Mouse (Mus musculus) intestine, postnatal 0 days (tissue): ENCODE results near the gene B3gnt6. TPM values are rescaled to one million over a fixed set of nuclear protein-coding genes. Genes with fewer than 3 reads are reported as not detected.
"Not testable (repeated sequence)": the region's sequence is repeated elsewhere in the genome, so short reads cannot be mapped to it uniquely, and the experiment has no call there.

Experiments
- ATAC-seq: fragments of 200-750 bp; cut with Nextera tagmentation; 2 replicates; pipeline ENCODE4 v1.8.0; 2017; ENCODE audit warnings: mild to moderate bottlenecking, moderate TSS enrichment, moderate library complexity
- H3K27ac ChIP-seq: fragments of 300-500 bp; sonication (generic); 2 replicates; pipeline ENCODE4 v1.5.1; 2014; ENCODE audit warnings: mild to moderate bottlenecking, low read depth, low read length, moderate library complexity
- H3K27me3 ChIP-seq: fragments of 300-500 bp; sonication (generic); replicated peaks from 2 replicates; pipeline ENCODE4 v1.6.1; 2014; ENCODE audit warnings: low read length, mixed read lengths; ENCODE audit not compliant: control insufficient read depth, insufficient read depth
- H3K36me3 ChIP-seq: fragments of 300-500 bp; sonication (generic); 2 replicates; pipeline ENCODE4 v1.6.1; 2014; ENCODE audit warnings: mild to moderate bottlenecking, moderate library complexity; ENCODE audit not compliant: control insufficient read depth, insufficient read depth
- H3K4me1 ChIP-seq: fragments of 300-500 bp; sonication (generic); replicated peaks from 2 replicates; pipeline ENCODE4 v1.6.1; 2014; ENCODE audit warnings: antibody characterized with exemption, low read length, mixed read lengths; ENCODE audit not compliant: control insufficient read depth, insufficient read depth
- H3K4me2 ChIP-seq: fragments of 300-500 bp; sonication (generic); replicated peaks from 2 replicates; pipeline ENCODE4 v1.6.1; 2014; ENCODE audit warnings: low read depth, mild to moderate bottlenecking, moderate library complexity
- H3K4me3 ChIP-seq: fragments of 300-500 bp; sonication (generic); 2 replicates; pipeline ENCODE4 v1.5.1; 2014; ENCODE audit warnings: low read depth, low read length
- H3K9ac ChIP-seq: fragments of 300-500 bp; sonication (generic); 2 replicates; pipeline ENCODE4 v1.6.1; 2014; ENCODE audit warnings: mild to moderate bottlenecking, low read depth, low read length
- H3K9me3 ChIP-seq: fragments of 300-500 bp; sonication (generic); 2 replicates; pipeline ENCODE4 v1.6.1; 2016; ENCODE audit warnings: mixed run types; ENCODE audit not compliant: control insufficient read depth
- CTCF ChIP-seq: sonication (generic); IDR thresholded peaks from 2 replicates; pipeline ENCODE4 v1.5.1; 2016; ENCODE audit warnings: low read depth, mild to moderate bottlenecking, control low read depth, antibody characterized with exemption, moderate library complexity
- WGBS: fragments of 180-500 bp; shearing (Covaris S2); extraction: QIAGEN DNeasy Blood & Tissue Kit; methylation state at CpG from one replicate; pipeline ENCODE4 v1.1.7; 2014; 5-methylcytosine and 5-hydroxymethylcytosine counted together
- polyA plus RNA-seq: library from polyadenylated mRNA; unstranded; fragments of >200 nt; fragmentation: Nextera tagmentation; extraction: Ambion mirVana; gene quantifications from 2 replicates; pipeline ENCODE4 v1.2.1, GENCODE M21; 2015

The B3gnt6 gene
- polyA plus RNA-seq, 1 experiment from 2014 or later = 0.21 TPM

GRCm38 (mm10) chr7:98189745-98190144 lies 9.5 kb downstream of the B3gnt6 start:
- H3K4me1 ChIP-seq = peaks cover 14% of the 10 kb centered on the region
- H3K9me3 ChIP-seq = no peaks in the 10 kb centered on the region
- peaks cover 24% of the 10 kb centered on the region; the same call in 1 of the 2 replicates for H3K27me3 ChIP-seq
- no peak overlapping the region for H3K4me3 ChIP-seq
- no peak for ATAC-seq
- no peak for TF ChIP-seq CTCF
- 24% methylated on average over 3 of the region's 3 CpGs for WGBS
- no peak overlapping the region for H3K9ac ChIP-seq
- H3K36me3 ChIP-seq = no peaks in the 10 kb centered on the region
- H3K27ac ChIP-seq = no peak overlapping the region
- no peak overlapping the region for H3K4me2 ChIP-seq

- 83% methylated on average over 2 of the region's 2 CpGs for WGBS
- H3K4me1 ChIP-seq = peaks cover 4% of the 10 kb centered on the region; the same call in 1 of the 2 replicates
These were observed 10.6 kb downstream of the B3gnt6 start for GRCm38 (mm10) chr7:98188680-98189079.

GRCm38 (mm10) chr7:98188238-98188637 lies 11.0 kb downstream of the B3gnt6 start:
- peaks cover 10% of the 10 kb centered on the region; the same call in 1 of the 2 replicates for H3K27me3 ChIP-seq
- H3K4me2 ChIP-seq = no peak overlapping the region
- H3K36me3 ChIP-seq = no peaks in the 10 kb centered on the region
- TF ChIP-seq CTCF = no peak
- WGBS = 83% methylated on average over 2 of the region's 2 CpGs
- H3K9ac ChIP-seq = no peak overlapping the region
- no peak for ATAC-seq
- H3K4me3 ChIP-seq = no peak overlapping the region
- H3K9me3 ChIP-seq = no peaks in the 10 kb centered on the region
- no peak overlapping the region for H3K27ac ChIP-seq
- H3K4me1 ChIP-seq = no peaks in the 10 kb centered on the region

More at GRCm38 (mm10) chr7:98188680-98189079, 10.6 kb downstream of the B3gnt6 start:
- peaks cover 14% of the 10 kb centered on the region; the same call in 1 of the 2 replicates for H3K27me3 ChIP-seq
- no peak for ATAC-seq
- no peak overlapping the region for H3K27ac ChIP-seq
- TF ChIP-seq CTCF = no peak
- H3K9me3 ChIP-seq = no peaks in the 10 kb centered on the region
- H3K9ac ChIP-seq = no peak overlapping the region
- no peak overlapping the region for H3K4me2 ChIP-seq
- no peaks in the 10 kb centered on the region for H3K36me3 ChIP-seq
- H3K4me3 ChIP-seq = no peak overlapping the region

GRCm38 (mm10) chr7:98187332-98187731 lies 11.9 kb downstream of the B3gnt6 start:
- H3K9me3 ChIP-seq, H3K4me3 ChIP-seq, H3K36me3 ChIP-seq, ATAC-seq, H3K4me2 ChIP-seq, H3K27ac ChIP-seq, H3K27me3 ChIP-seq, H3K4me1 ChIP-seq, H3K9ac ChIP-seq: not testable (repeated sequence)
- 89% methylated on average over 3 of the region's 3 CpGs for WGBS

GRCm38 (mm10) chr7:98186637-98187036 lies 12.6 kb downstream of the B3gnt6 start:
- Histone ChIP-seq H3K4me3 (no peak overlapping the region), H3K36me3 (no peaks in the 10 kb centered on the region), H3K9ac (no peak overlapping the region), H3K9me3 (no peaks in the 10 kb centered on the region), H3K27ac (no peak overlapping the region), H3K27me3 (no peaks in the 10 kb centered on the region), H3K4me2 (no peak overlapping the region), H3K4me1 (no peaks in the 10 kb centered on the region)
- 68% methylated on average over 8 of the region's 8 CpGs for WGBS
- no peak for TF ChIP-seq CTCF
- ATAC-seq = no peak

- no peak overlapping the region for H3K27ac ChIP-seq
- 83% methylated on average over 6 of the region's 6 CpGs for WGBS
- no peak for TF ChIP-seq CTCF
These were observed 14.0 kb downstream of the B3gnt6 start for GRCm38 (mm10) chr7:98185326-98185725.

More at GRCm38 (mm10) chr7:98185326-98185725, 14.0 kb downstream of the B3gnt6 start:
- ATAC-seq = no peak
- Histone ChIP-seq H3K4me1 (no peaks in the 10 kb centered on the region), H3K9me3 (no peaks in the 10 kb centered on the region), H3K27me3 (no peaks in the 10 kb centered on the region), H3K4me3 (no peak overlapping the region), H3K4me2 (no peak overlapping the region), H3K36me3 (no peaks in the 10 kb centered on the region), H3K9ac (no peak overlapping the region)
